Mouse (Mus musculus) testis, adult 2 months (tissue): Measurements from ENCODE around the gene Klf9.

Source experiments
- CTCF ChIP-seq: fragments of 200-500 bp; IDR thresholded peaks from 2 replicates; pipeline ENCODE4 v1.5.1; 2012; ENCODE audit warnings: low read depth, mild to moderate bottlenecking, inconsistent platforms, low read length, moderate library complexity; ENCODE audit not compliant: control insufficient read depth, insufficient read depth, insufficient replicate concordance
- POLR2A ChIP-seq: fragments of 200-500 bp; IDR thresholded peaks from 2 replicates; pipeline ENCODE4 v1.6.1; 2012; ENCODE audit warnings: low read depth, mild to moderate bottlenecking, inconsistent platforms, low read length, moderate library complexity; ENCODE audit not compliant: control insufficient read depth

DNA sequence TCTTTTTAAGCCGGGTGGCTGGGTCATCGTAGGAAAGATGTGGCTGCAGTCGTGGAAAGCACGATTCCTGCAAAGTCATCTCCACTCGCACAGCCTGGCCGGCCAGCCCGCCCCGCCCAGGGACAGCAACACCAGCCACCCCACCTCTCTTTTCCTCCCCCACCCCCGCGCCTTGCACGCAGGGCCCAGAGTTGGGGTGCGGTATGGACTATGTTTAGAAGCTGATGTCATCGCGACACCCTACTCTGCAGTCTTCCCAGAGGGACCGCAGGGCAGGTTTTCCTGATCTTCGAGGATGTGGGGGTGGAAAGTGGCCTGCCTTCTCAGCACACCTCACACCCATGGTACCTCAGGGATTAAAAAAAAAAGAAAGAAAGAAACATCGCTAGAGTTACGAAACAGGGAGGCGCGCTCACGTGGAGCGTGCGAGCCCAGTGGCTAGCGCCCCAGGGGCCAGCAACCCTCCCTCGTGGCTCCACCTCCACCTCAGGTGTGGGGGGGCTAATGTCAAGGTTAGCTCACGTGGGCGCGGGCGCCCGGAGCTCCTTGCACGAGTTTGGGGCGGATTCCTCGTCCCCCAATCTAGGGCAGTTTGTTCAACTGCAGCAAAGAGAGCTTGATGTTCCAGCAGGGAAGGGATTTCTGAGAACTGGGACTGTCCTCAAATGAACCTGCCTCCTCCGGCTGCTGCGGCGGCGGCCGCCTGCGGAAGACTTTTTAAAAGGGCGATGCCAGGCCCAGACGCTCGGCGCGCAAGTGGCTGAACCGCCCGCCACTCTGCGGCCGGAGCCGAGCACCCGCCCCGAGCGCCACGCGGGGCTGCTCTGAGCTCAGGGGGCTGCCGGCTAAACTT lies 5.5 kb upstream of the Klf9 start:
- TF ChIP-seq CTCF (no peak), POLR2A (no peak)
